Mouse (Mus musculus) CH12.LX (cell line): ENCODE results near the gene Olfr1396. TPM values are rescaled to one million over a fixed set of nuclear protein-coding genes. Genes with fewer than 3 reads are reported as not detected.
"Not testable (repeated sequence)": the region's sequence is repeated elsewhere in the genome, so short reads cannot be mapped to it uniquely, and the experiment has no call there.

Experiments
- DNase-seq: peaks from one replicate; pipeline ENCODE4 v3.0.0-alpha.2; 2013; ENCODE audit errors: extremely low read depth
- H3K27ac ChIP-seq: 2 replicates; pipeline ENCODE4 v1.5.1; 2012; ENCODE audit warnings: low read depth, mild to moderate bottlenecking, control low read depth, moderate library complexity; ENCODE audit not compliant: insufficient read depth
- H3K27me3 ChIP-seq: replicated peaks from 2 replicates; pipeline ENCODE3; 2012; ENCODE audit warnings: inconsistent platforms
- H3K36me3 ChIP-seq, 2 experiments: replicated peaks in 1 of 2; 2 replicates each; pipeline versions ENCODE3 to v1.6.1; 2012; ENCODE audit warnings: inconsistent platforms in 1 of 2, low read length in 1 of 2, mild to moderate bottlenecking in 1 of 2, mixed read lengths in 1 of 2, moderate library complexity in 1 of 2; ENCODE audit not compliant: control insufficient read depth in 1 of 2, insufficient read depth in 1 of 2
- H3K4me1 ChIP-seq, 2 experiments: 2 replicates each; pipeline ENCODE4 v1.6.1; 2012; ENCODE audit warnings: inconsistent platforms in 1 of 2, moderate library complexity in 1 of 2; ENCODE audit not compliant: insufficient read depth in 2 of 2, control insufficient read depth in 1 of 2
- H3K4me2 ChIP-seq: 2 replicates; pipeline ENCODE4 v1.6.1; 2012; ENCODE audit warnings: low read depth, mild to moderate bottlenecking, control low read depth; ENCODE audit not compliant: poor library complexity, insufficient read depth, severe bottlenecking
- H3K4me3 ChIP-seq, 3 experiments: fragments of 150-350 bp in 1 of 3; sonication (generic) in 1 of 3; replicated peaks in 1 of 3; 2 replicates each; pipeline versions ENCODE3 to v1.5.1; 2011 to 2012; ENCODE audit warnings: low read depth in 2 of 3, low read length in 2 of 3, mild to moderate bottlenecking in 2 of 3, moderate library complexity in 2 of 3, control low read depth in 1 of 3, improper control_type of control experiment in 1 of 3, inconsistent platforms in 1 of 3, mixed read lengths in 1 of 3; ENCODE audit not compliant: poor library complexity in 1 of 3
- H3K79me2 ChIP-seq: replicated peaks from 2 replicates; pipeline ENCODE4 v1.6.1; 2012; ENCODE audit warnings: mild to moderate bottlenecking, moderate library complexity; ENCODE audit not compliant: control insufficient read depth, poor library complexity, insufficient read depth, severe bottlenecking; ENCODE audit errors: extremely low read depth
- H3K9ac ChIP-seq: 2 replicates; pipeline ENCODE4 v1.6.1; 2012; ENCODE audit warnings: low read depth, mild to moderate bottlenecking, control low read depth, moderate library complexity; ENCODE audit not compliant: insufficient read depth
- H3K9me3 ChIP-seq: replicated peaks from 2 replicates; pipeline ENCODE3; 2012; ENCODE audit warnings: low read length, inconsistent platforms, mixed read lengths
- dilution Hi-C: fragments of 300-500 bp; cut with MboI; formaldehyde crosslinking; loops from 2 replicates; pipeline ENCODE4 v1.14.3; 2020; ENCODE audit warnings: low sequenced_read_pairs; ENCODE audit not compliant: extremely low pct_unique_long_range_greater_than_20kb, extremely low pct_ligation_motif_present
- in situ Hi-C: fragments of 300-500 bp; cut with MboI; formaldehyde crosslinking; loops from 3 replicates; pipeline ENCODE4 v1.14.3; 2019; ENCODE audit warnings: low sequenced_read_pairs, low pct_ligation_motif_present, low pct_unique_long_range_greater_than_20kb, mixed read lengths
- polyA plus RNA-seq: library from polyadenylated mRNA; unstranded; fragments of >175 nt; gene quantifications from 2 replicates; pipeline ENCODE4 v1.2.1, GENCODE M21; 2012; ENCODE audit warnings: low read depth; ENCODE audit not compliant: insufficient read length
- total RNA-seq, 2 experiments: library from RNA; depleted of rRNA; stranded (reverse); fragments of 300-350 nt in 1 of 2; fragments of >200 nt in 1 of 2; gene quantifications; 2 replicates each; pipeline ENCODE4 v1.2.3; 2012 to 2014

The Olfr1396 gene
- total and polyA plus RNA-seq, 3 experiments = not detected

- H3K4me1 ChIP-seq, H3K27me3 ChIP-seq, in situ Hi-C loops, H3K9me3 ChIP-seq, H3K36me3 ChIP-seq, H3K4me2 ChIP-seq, H3K9ac ChIP-seq, DNase-seq, H3K79me2 ChIP-seq, H3K27ac ChIP-seq, dilution Hi-C loops, H3K4me3 ChIP-seq: not testable (repeated sequence)
Measured at GRCm38 (mm10) chr11:49060061-49060460, 54.6 kb downstream of the Olfr1396 start.

Other genes with a start within 250 kb of the Olfr1396 start
- gene Irgm1, start 243.2 kb downstream of the Olfr1396 start, total RNA-seq (2012; rRNA removed) = 25.7 and 35.0 TPM in 2 replicates
- 58.1 and 63.8 TPM in 2 replicates for gene Irgm1, start 243.2 kb downstream of the Olfr1396 start, total RNA-seq (2014; rRNA removed)
- gene Irgm1, start 243.2 kb downstream of the Olfr1396 start, polyA plus RNA-seq = 49.0 and 52.2 TPM in 2 replicates
- 0.89 and 0.97 TPM in 2 replicates for gene Gm5431, start 212.7 kb downstream of the Olfr1396 start, total RNA-seq (2012; rRNA removed)
- gene Gm5431, start 212.7 kb downstream of the Olfr1396 start, total RNA-seq (2014; rRNA removed) = 1.7 and 2.0 TPM in 2 replicates
- gene Gm5431, start 212.7 kb downstream of the Olfr1396 start, polyA plus RNA-seq = 3.1 and 4.9 TPM in 2 replicates
- gene Psme2b, start 168.7 kb downstream of the Olfr1396 start, total RNA-seq (2012; rRNA removed) = 23.5 and 33.5 TPM in 2 replicates
- gene Psme2b, start 168.7 kb downstream of the Olfr1396 start, total RNA-seq (2014; rRNA removed) = 78.3 and 80.3 TPM in 2 replicates
- 62.4 and 80.1 TPM in 2 replicates for gene Psme2b, start 168.7 kb downstream of the Olfr1396 start, polyA plus RNA-seq
- not detected in 2 replicates for gene Olfr56, start 136.0 kb downstream of the Olfr1396 start, total RNA-seq (2012; rRNA removed)
- gene Olfr56, start 136.0 kb downstream of the Olfr1396 start, total RNA-seq (2014; rRNA removed) = not detected in 2 replicates
- gene Olfr56, start 136.0 kb downstream of the Olfr1396 start, polyA plus RNA-seq = 0.12 TPM in 1 of 2 replicates, not detected in the other
- gene 9930111J21Rik1, start 135.5 kb downstream of the Olfr1396 start, total RNA-seq (2012; rRNA removed) = 6.4 and 7.4 TPM in 2 replicates
- gene 9930111J21Rik1, start 135.5 kb downstream of the Olfr1396 start, total RNA-seq (2014; rRNA removed) = 3.4 and 4.3 TPM in 2 replicates
- 6.0 and 7.8 TPM in 2 replicates for gene 9930111J21Rik1, start 135.5 kb downstream of the Olfr1396 start, polyA plus RNA-seq
- gene Gm12185, start 122.6 kb downstream of the Olfr1396 start, total RNA-seq (2012; rRNA removed) = 0.04 TPM in 2 replicates
- gene Gm12185, start 122.6 kb downstream of the Olfr1396 start, total RNA-seq (2014; rRNA removed) = 0.08 TPM in 1 of 2 replicates, not detected in the other
- 0.14 and 0.50 TPM in 2 replicates for gene Gm12185, start 122.6 kb downstream of the Olfr1396 start, polyA plus RNA-seq
- gene Tgtp1, start 120.7 kb downstream of the Olfr1396 start, total RNA-seq (2012; rRNA removed) = 0.04 TPM in 1 of 2 replicates, not detected in the other
- gene Tgtp1, start 120.7 kb downstream of the Olfr1396 start, total RNA-seq (2014; rRNA removed) = 0.07 TPM in 1 of 2 replicates, not detected in the other
- 0.21 TPM in 1 of 2 replicates, not detected in the other for gene Tgtp1, start 120.7 kb downstream of the Olfr1396 start, polyA plus RNA-seq
- 6.9 and 9.9 TPM in 2 replicates for gene 9930111J21Rik2, start 63.6 kb downstream of the Olfr1396 start, total RNA-seq (2012; rRNA removed)
- gene 9930111J21Rik2, start 63.6 kb downstream of the Olfr1396 start, total RNA-seq (2014; rRNA removed) = 18.5 and 21.4 TPM in 2 replicates
- gene 9930111J21Rik2, start 63.6 kb downstream of the Olfr1396 start, polyA plus RNA-seq = 20.7 and 22.7 TPM in 2 replicates
- 0.08 TPM in 1 of 2 replicates, not detected in the other for gene Tgtp2, start 50.7 kb downstream of the Olfr1396 start, total RNA-seq (2012; rRNA removed)
- gene Tgtp2, start 50.7 kb downstream of the Olfr1396 start, total RNA-seq (2014; rRNA removed) = 0.07 and 0.43 TPM in 2 replicates
- 0.18 TPM in 1 of 2 replicates, not detected in the other for gene Tgtp2, start 50.7 kb downstream of the Olfr1396 start, polyA plus RNA-seq
- gene Ifi47, start 38.3 kb downstream of the Olfr1396 start, total RNA-seq (2012; rRNA removed) = 6.2 and 7.2 TPM in 2 replicates
- gene Ifi47, start 38.3 kb downstream of the Olfr1396 start, total RNA-seq (2014; rRNA removed) = 2.3 and 2.8 TPM in 2 replicates
- gene Ifi47, start 38.3 kb downstream of the Olfr1396 start, polyA plus RNA-seq = 2.7 and 3.2 TPM in 2 replicates
- not detected in 2 replicates for gene Olfr1395, start 27.4 kb upstream of the Olfr1396 start, total RNA-seq (2012; rRNA removed)
- not detected in 2 replicates for gene Olfr1395, start 27.4 kb upstream of the Olfr1396 start, total RNA-seq (2014; rRNA removed)
- not detected in 2 replicates for gene Olfr1395, start 27.4 kb upstream of the Olfr1396 start, polyA plus RNA-seq
- gene Olfr1394, start 39.5 kb upstream of the Olfr1396 start, total RNA-seq (2012; rRNA removed) = not detected in 2 replicates
- gene Olfr1394, start 39.5 kb upstream of the Olfr1396 start, total RNA-seq (2014; rRNA removed) = not detected in 2 replicates
- not detected in 2 replicates for gene Olfr1394, start 39.5 kb upstream of the Olfr1396 start, polyA plus RNA-seq
- gene Btnl9, start 72.3 kb upstream of the Olfr1396 start, total RNA-seq (2012; rRNA removed) = 0.17 and 0.34 TPM in 2 replicates
- gene Btnl9, start 72.3 kb upstream of the Olfr1396 start, total RNA-seq (2014; rRNA removed) = not detected in 2 replicates
- 0.04 and 0.20 TPM in 2 replicates for gene Btnl9, start 72.3 kb upstream of the Olfr1396 start, polyA plus RNA-seq
- gene Zfp62, start 88.4 kb upstream of the Olfr1396 start, total RNA-seq (2012; rRNA removed) = 21.3 and 22.6 TPM in 2 replicates
- gene Zfp62, start 88.4 kb upstream of the Olfr1396 start, total RNA-seq (2014; rRNA removed) = 38.7 and 48.8 TPM in 2 replicates
- 23.2 and 25.3 TPM in 2 replicates for gene Zfp62, start 88.4 kb upstream of the Olfr1396 start, polyA plus RNA-seq
- 83.2 and 118 TPM in 2 replicates for gene Mgat1, start 129.3 kb upstream of the Olfr1396 start, total RNA-seq (2012; rRNA removed)
- 63.2 and 67.7 TPM in 2 replicates for gene Mgat1, start 129.3 kb upstream of the Olfr1396 start, total RNA-seq (2014; rRNA removed)
- 80.9 and 90.5 TPM in 2 replicates for gene Mgat1, start 129.3 kb upstream of the Olfr1396 start, polyA plus RNA-seq
- 0.04 TPM in 1 of 2 replicates, not detected in the other for gene Olfr1393, start 163.4 kb upstream of the Olfr1396 start, total RNA-seq (2012; rRNA removed)
- gene Olfr1393, start 163.4 kb upstream of the Olfr1396 start, total RNA-seq (2014; rRNA removed) = 0.18 TPM in 1 of 2 replicates, not detected in the other
- gene Olfr1393, start 163.4 kb upstream of the Olfr1396 start, polyA plus RNA-seq = 0.08 and 0.10 TPM in 2 replicates
- gene Olfr1392, start 170.4 kb upstream of the Olfr1396 start, total RNA-seq (2012; rRNA removed) = not detected in 2 replicates
- not detected in 2 replicates for gene Olfr1392, start 170.4 kb upstream of the Olfr1396 start, total RNA-seq (2014; rRNA removed)
- not detected in 2 replicates for gene Olfr1392, start 170.4 kb upstream of the Olfr1396 start, polyA plus RNA-seq
- not detected in 2 replicates for gene Olfr10, start 189.9 kb upstream of the Olfr1396 start, total RNA-seq (2012; rRNA removed)
- not detected in 2 replicates for gene Olfr10, start 189.9 kb upstream of the Olfr1396 start, total RNA-seq (2014; rRNA removed)
- not detected in 2 replicates for gene Olfr10, start 189.9 kb upstream of the Olfr1396 start, polyA plus RNA-seq
- gene Olfr1391, start 207.9 kb upstream of the Olfr1396 start, total RNA-seq (2012; rRNA removed) = not detected in 2 replicates
- gene Olfr1391, start 207.9 kb upstream of the Olfr1396 start, total RNA-seq (2014; rRNA removed) = not detected in 2 replicates
- gene Olfr1391, start 207.9 kb upstream of the Olfr1396 start, polyA plus RNA-seq = not detected in 2 replicates
- gene Olfr1390, start 220.3 kb upstream of the Olfr1396 start, total RNA-seq (2012; rRNA removed) = not detected in 2 replicates
- gene Olfr1390, start 220.3 kb upstream of the Olfr1396 start, total RNA-seq (2014; rRNA removed) = not detected in 2 replicates
- not detected in 2 replicates for gene Olfr1390, start 220.3 kb upstream of the Olfr1396 start, polyA plus RNA-seq